Mouse (Mus musculus) heart, adult 2 months (tissue): Measurements from ENCODE around the gene Taf8.

Experiments used
- CTCF ChIP-seq: fragments of 200-600 bp; IDR thresholded peaks from 2 replicates; pipeline ENCODE4 v1.8.1; 2022; ENCODE audit warnings: antibody characterized with exemption, mild to moderate bottlenecking, moderate library complexity
- POLR2A ChIP-seq: fragments of 200-500 bp; IDR thresholded peaks from 2 replicates; pipeline ENCODE4 v1.6.1; 2011; ENCODE audit warnings: mild to moderate bottlenecking, low read depth, low read length, control low read depth; ENCODE audit not compliant: insufficient read depth

DNA sequence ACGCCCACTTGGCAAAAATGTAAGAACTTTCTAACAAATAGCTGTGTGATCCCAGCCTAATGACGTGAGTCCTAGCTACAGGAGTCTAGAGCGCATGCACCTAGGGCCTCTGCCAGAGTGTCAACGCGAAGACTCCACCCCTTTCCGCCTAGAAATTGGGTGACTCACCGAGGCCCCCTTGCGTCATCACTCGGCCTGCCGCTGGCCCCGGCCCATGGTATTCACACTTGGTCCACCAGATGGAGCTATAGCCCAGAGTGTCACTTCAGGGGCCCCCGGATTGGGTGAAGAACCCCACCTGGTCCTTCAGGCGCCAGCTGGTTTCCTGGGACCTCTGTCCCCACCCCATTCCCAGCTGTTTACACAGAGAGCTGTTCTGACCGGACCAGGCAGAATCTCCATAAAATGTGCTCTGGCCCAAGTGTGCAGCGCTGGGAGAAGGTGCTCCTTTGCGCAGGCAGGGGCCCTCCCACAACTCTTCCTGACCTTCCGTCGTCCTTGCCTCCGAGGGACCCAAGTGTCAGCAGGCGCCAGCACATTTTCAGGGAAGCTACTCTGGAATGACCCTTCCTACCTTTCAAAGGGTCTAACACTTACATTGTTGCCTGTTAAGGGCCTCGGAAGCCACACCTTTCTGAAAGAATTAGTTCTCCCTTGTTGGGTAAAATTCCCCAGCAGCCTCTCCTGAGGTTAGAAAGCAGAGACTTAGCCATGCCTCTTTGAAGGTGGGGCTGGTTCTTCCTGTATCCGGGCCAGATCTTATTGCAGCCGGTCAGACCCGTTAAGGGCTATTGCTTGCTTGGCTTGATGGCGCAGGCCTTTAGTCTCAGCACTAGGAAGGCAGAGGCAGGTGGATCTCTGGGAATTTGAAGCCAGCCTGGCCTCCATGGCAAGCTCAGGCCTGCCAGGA is 9.3 kb upstream of the Taf8 start:
- TF ChIP-seq CTCF (0 out of 2 replicates have a peak, but pooled peaks have one; percentile 100), POLR2A (peak; percentile 58)
